Mouse (Mus musculus) embryonic facial prominence, embryonic 15.5 days (tissue): ENCODE data around the gene Fst. TPM values are rescaled to one million over a fixed set of nuclear protein-coding genes. Genes with fewer than 3 reads are reported as not detected.

Experiments used
- ATAC-seq: fragments of 200-750 bp; cut with Nextera tagmentation; 2 replicates; pipeline ENCODE4 v1.8.0; 2017; ENCODE audit warnings: low read depth, moderate TSS enrichment; ENCODE audit not compliant: insufficient number of reproducible peaks, low FRiP score, low TSS enrichment
- H3K27ac ChIP-seq: fragments of 300-500 bp; sonication (generic); replicated peaks from 2 replicates; pipeline ENCODE4 v1.5.1; 2015; ENCODE audit warnings: mild to moderate bottlenecking, inconsistent platforms
- H3K27me3 ChIP-seq: fragments of 300-500 bp; sonication (generic); 2 replicates; pipeline ENCODE4 v1.6.1; 2015; ENCODE audit warnings: inconsistent platforms
- H3K36me3 ChIP-seq: fragments of 300-500 bp; sonication (generic); 2 replicates; pipeline ENCODE4 v1.6.1; 2015; ENCODE audit warnings: mild to moderate bottlenecking, inconsistent platforms
- H3K4me1 ChIP-seq: fragments of 300-500 bp; sonication (generic); 2 replicates; pipeline ENCODE4 v1.6.1; 2015; ENCODE audit warnings: inconsistent platforms
- H3K4me2 ChIP-seq: fragments of 300-500 bp; sonication (generic); replicated peaks from 2 replicates; pipeline ENCODE4 v1.6.1; 2015; ENCODE audit warnings: mild to moderate bottlenecking, inconsistent platforms
- H3K4me3 ChIP-seq: fragments of 300-500 bp; sonication (generic); replicated peaks from 2 replicates; pipeline ENCODE4 v1.5.1; 2015; ENCODE audit warnings: mild to moderate bottlenecking, inconsistent platforms
- H3K9ac ChIP-seq: fragments of 300-500 bp; sonication (generic); 2 replicates; pipeline ENCODE4 v1.6.1; 2015; ENCODE audit warnings: inconsistent platforms
- H3K9me3 ChIP-seq: fragments of 300-500 bp; sonication (generic); replicated peaks from 2 replicates; pipeline ENCODE4 v1.6.1; 2016; ENCODE audit warnings: inconsistent platforms
- WGBS: fragments of 180-500 bp; shearing (Covaris S2); methylation state at CpG from one replicate; pipeline ENCODE4 v1.1.7; 2015; 5-methylcytosine and 5-hydroxymethylcytosine counted together
- polyA plus RNA-seq: library from polyadenylated mRNA; unstranded; fragments of >200 nt; fragmentation: Nextera tagmentation; extraction: Ambion mirVana; gene quantifications from 2 replicates; pipeline ENCODE4 v1.2.1, GENCODE M21; 2015

Gene Fst
- polyA plus RNA-seq = 65.3 and 66.3 TPM in 2 replicates

- peak; percentile 74 for ATAC-seq
- Histone ChIP-seq H3K9ac (peak within 1 kb of the TSS; percentile 48), H3K4me1 (peaks cover 22% of the 10 kb centered on the region), H3K27ac (peak within 1 kb of the TSS; percentile 80), H3K36me3 (no peaks in the 10 kb centered on the region), H3K4me3 (peak within 1 kb of the TSS; percentile 58), H3K9me3 (no peaks in the 10 kb centered on the region), H3K4me2 (peak within 1 kb of the TSS; percentile 97), H3K27me3 (peaks cover 25% of the 10 kb centered on the region)
- WGBS = under 1% methylated on average over 70 of the region's 77 CpGs
These were observed at the start of gene Fst for GRCm38 (mm10) chr13:114458886-114459700. Gene Fst (minus strand): TSS chr13:114458951.

- no peaks in the 10 kb centered on the region for H3K36me3 ChIP-seq
- no peaks in the 10 kb centered on the region for H3K27me3 ChIP-seq
- no peak for ATAC-seq
- no peak overlapping the region for H3K4me2 ChIP-seq
- no peak overlapping the region for H3K4me3 ChIP-seq
- no peak overlapping the region for H3K27ac ChIP-seq
- 71% methylated on average over 3 of the region's 3 CpGs for WGBS
- no peak overlapping the region for H3K9ac ChIP-seq
- no peaks in the 10 kb centered on the region for H3K9me3 ChIP-seq
- H3K4me1 ChIP-seq = no peaks in the 10 kb centered on the region
These were observed 35.1 kb upstream of the Fst start for GRCm38 (mm10) chr13:114493826-114494225.

- no peaks in the 10 kb centered on the region for H3K9me3 ChIP-seq
- H3K4me2 ChIP-seq = no peak overlapping the region
- H3K27ac ChIP-seq = no peak overlapping the region
- ATAC-seq = no peak
- H3K36me3 ChIP-seq = no peaks in the 10 kb centered on the region
- no peaks in the 10 kb centered on the region for H3K27me3 ChIP-seq
- peaks cover 9% of the 10 kb centered on the region; the same call in 1 of the 2 replicates for H3K4me1 ChIP-seq
- no peak overlapping the region for H3K4me3 ChIP-seq
- H3K9ac ChIP-seq = no peak overlapping the region
- 21% methylated on average over 7 of the region's 7 CpGs for WGBS
These were observed 29.4 kb upstream of the Fst start for GRCm38 (mm10) chr13:114488178-114488577.

GRCm38 (mm10) chr13:114478329-114478728 lies 19.6 kb upstream of the Fst start:
- no peak for ATAC-seq
- H3K27me3 ChIP-seq = no peaks in the 10 kb centered on the region
- no peaks in the 10 kb centered on the region for H3K4me1 ChIP-seq
- no peaks in the 10 kb centered on the region for H3K36me3 ChIP-seq
- no peaks in the 10 kb centered on the region for H3K9me3 ChIP-seq
- H3K27ac ChIP-seq = no peak overlapping the region
- no peak overlapping the region for H3K4me2 ChIP-seq
- H3K9ac ChIP-seq = no peak overlapping the region
- no peak overlapping the region for H3K4me3 ChIP-seq
- 86% methylated on average over 4 of the region's 4 CpGs for WGBS

- 91% methylated on average over 3 of the region's 3 CpGs for WGBS
- Histone ChIP-seq H3K4me1 (no peaks in the 10 kb centered on the region), H3K9ac (no peak overlapping the region), H3K27ac (no peak overlapping the region), H3K4me2 (no peak overlapping the region), H3K36me3 (no peaks in the 10 kb centered on the region), H3K9me3 (no peaks in the 10 kb centered on the region), H3K27me3 (no peaks in the 10 kb centered on the region), H3K4me3 (no peak overlapping the region)
- no peak for ATAC-seq
These were observed 11.2 kb upstream of the Fst start for GRCm38 (mm10) chr13:114469945-114470344.

- Histone ChIP-seq H3K36me3 (no peaks in the 10 kb centered on the region), H3K9ac (no peak overlapping the region), H3K4me2 (no peak overlapping the region), H3K9me3 (no peaks in the 10 kb centered on the region), H3K4me3 (no peak overlapping the region), H3K4me1 (no peaks in the 10 kb centered on the region), H3K27ac (no peak overlapping the region), H3K27me3 (peaks cover 3% of the 10 kb centered on the region; the same call in 1 of the 2 replicates)
- no peak for ATAC-seq
- WGBS = 88% methylated on average over 6 of the region's 6 CpGs
These were observed 7.6 kb upstream of the Fst start for GRCm38 (mm10) chr13:114466269-114466919.

GRCm38 (mm10) chr13:114465387-114465786 lies 6.6 kb upstream of the Fst start:
- Histone ChIP-seq H3K4me2 (no peak overlapping the region), H3K9me3 (no peaks in the 10 kb centered on the region), H3K27ac (no peak overlapping the region), H3K4me1 (0 out of 2 replicates have a peak, but pooled peaks cover under 1% of the 10 kb centered on the region), H3K27me3 (peaks cover 4% of the 10 kb centered on the region), H3K9ac (no peak overlapping the region), H3K36me3 (no peaks in the 10 kb centered on the region), H3K4me3 (no peak overlapping the region)
- no peak for ATAC-seq
- WGBS = 78% methylated on average over 1 of the region's 1 CpGs

GRCm38 (mm10) chr13:114464824-114465223 lies 6.1 kb upstream of the Fst start:
- no peak for ATAC-seq
- H3K9me3 ChIP-seq = no peaks in the 10 kb centered on the region
- no peaks in the 10 kb centered on the region for H3K36me3 ChIP-seq
- H3K4me1 ChIP-seq = peaks cover 4% of the 10 kb centered on the region; the same call in 1 of the 2 replicates
- 82% methylated on average over 3 of the region's 3 CpGs for WGBS
- no peak overlapping the region for H3K4me2 ChIP-seq
- no peak overlapping the region for H3K4me3 ChIP-seq
- peaks cover 4% of the 10 kb centered on the region for H3K27me3 ChIP-seq
- H3K9ac ChIP-seq = no peak overlapping the region
- H3K27ac ChIP-seq = no peak overlapping the region

GRCm38 (mm10) chr13:114462548-114463408 lies 4.0 kb upstream of the Fst start:
- H3K9ac ChIP-seq = no peak overlapping the region
- H3K27me3 ChIP-seq = peaks cover 8% of the 10 kb centered on the region
- no peak overlapping the region for H3K4me2 ChIP-seq
- no peak for ATAC-seq
- no peaks in the 10 kb centered on the region for H3K9me3 ChIP-seq
- no peak overlapping the region for H3K4me3 ChIP-seq
- no peak overlapping the region for H3K27ac ChIP-seq
- 72% methylated on average over 8 of the region's 8 CpGs for WGBS
- peaks cover 8% of the 10 kb centered on the region for H3K4me1 ChIP-seq
- no peaks in the 10 kb centered on the region for H3K36me3 ChIP-seq

GRCm38 (mm10) chr13:114460306-114460892 lies 1.6 kb upstream of the Fst start:
- H3K4me1 ChIP-seq = peaks cover 22% of the 10 kb centered on the region
- peak overlapping the region; percentile 97 for H3K4me2 ChIP-seq
- H3K27ac ChIP-seq = no peak overlapping the region; the same call in 1 of the 2 replicates
- 1% methylated on average over 29 of the region's 29 CpGs for WGBS
- H3K36me3 ChIP-seq = no peaks in the 10 kb centered on the region
- peak overlapping the region; percentile 58 for H3K4me3 ChIP-seq
- H3K9me3 ChIP-seq = no peaks in the 10 kb centered on the region
- H3K9ac ChIP-seq = no peak overlapping the region
- no peak for ATAC-seq
- peaks cover 20% of the 10 kb centered on the region for H3K27me3 ChIP-seq
